Mouse (Mus musculus): ENCODE measurements around the gene Prss36. TPM values are rescaled to one million over a fixed set of nuclear protein-coding genes. Genes with fewer than 3 reads are reported as not detected.

The Prss36 gene
- total and polyA plus RNA-seq, 3 experiments: 6.1 to 8.3 (median 7.7) TPM

- peaks cover 66 to 98% of the 10 kb centered on the region in 2 experiments for H3K36me3 ChIP-seq (replicated peaks in 1 of 2; ENCODE audit: control insufficient read depth in 1 of 2, insufficient read depth in 1 of 2, low read length in 1 of 2)
- H3K4me1 ChIP-seq (ENCODE audit: control insufficient read depth in 1 of 2, insufficient read depth in 2 of 2): peaks cover 3 to 47% of the 10 kb centered on the region in 2 experiments
- no peaks in the 10 kb centered on the region for H3K27me3 ChIP-seq (replicated peaks)
- no peak overlapping the region for H3K4me3 ChIP-seq (replicated peaks in 1 of 3; ENCODE audit: low read depth in 2 of 3, low read length in 2 of 3, poor library complexity in 1 of 3)
- dilution Hi-C loops (cut with MboI; ENCODE audit: extremely low pct_ligation_motif_present, extremely low pct_unique_long_range_greater_than_20kb, low sequenced_read_pairs) (no loop called here), in situ Hi-C loops (cut with MboI; ENCODE audit: low pct_ligation_motif_present, low pct_unique_long_range_greater_than_20kb, low sequenced_read_pairs) (no loop called here)
- H3K4me2 ChIP-seq (ENCODE audit: insufficient read depth, low read depth, poor library complexity, severe bottlenecking): no peak overlapping the region
- peaks cover 4% of the 10 kb centered on the region for H3K9me3 ChIP-seq (replicated peaks; ENCODE audit: low read length)
- DNase-seq (ENCODE audit: extremely low read depth): no peak
- H3K9ac ChIP-seq (ENCODE audit: insufficient read depth, low read depth): no peak overlapping the region
- H3K27ac ChIP-seq (ENCODE audit: insufficient read depth, low read depth): no peak overlapping the region
- H3K79me2 ChIP-seq (replicated peaks; ENCODE audit: control insufficient read depth, extremely low read depth, insufficient read depth, poor library complexity, severe bottlenecking): no peaks in the 10 kb centered on the region; the same call in 1 of the 2 replicates
- TF ChIP-seq MYC (IDR thresholded peaks at IDR 0.05; ENCODE audit: low read depth, low read length) (no peak), KAT2A (IDR thresholded peaks at IDR 0.05; ENCODE audit: insufficient replicate concordance, low read length) (no peak), HCFC1 (IDR thresholded peaks at IDR 0.05; ENCODE audit: low read depth, low read length) (no peak), MAFK (IDR thresholded peaks at IDR 0.05; ENCODE audit: insufficient replicate concordance, low read length) (no peak), ZMIZ1 (IDR thresholded peaks at IDR 0.05; ENCODE audit: low read depth, low read length) (no peak), CTCF (conservative IDR thresholded peaks at IDR 0.05 in 1 of 2, IDR thresholded peaks at IDR 0.05 in 1 of 2; ENCODE audit: low read depth in 2 of 2, low read length in 2 of 2) (no peak), JUND (conservative IDR thresholded peaks at IDR 0.05; ENCODE audit: low read depth, low read length) (no peak), TBP (conservative IDR thresholded peaks at IDR 0.05; ENCODE audit: low read depth, low read length) (no peak), POLR2AphosphoS2 (IDR thresholded peaks at IDR 0.05; ENCODE audit: low read depth, low read length) (no peak), USF2 (conservative IDR thresholded peaks at IDR 0.05; ENCODE audit: low read depth, low read length) (no peak), ZNF384 (IDR thresholded peaks at IDR 0.05; ENCODE audit: low read depth, low read length) (no peak), MAZ (IDR thresholded peaks at IDR 0.05; ENCODE audit: low read depth, low read length) (no peak), RAD21 (IDR thresholded peaks at IDR 0.05; ENCODE audit: low read depth, low read length) (no peak), EP300 (IDR thresholded peaks at IDR 0.05; ENCODE audit: low read length) (no peak), MAX (IDR thresholded peaks at IDR 0.05; ENCODE audit: low read length) (no peak), SMC3 (IDR thresholded peaks at IDR 0.05; ENCODE audit: low read depth, low read length) (no peak), POLR2A (IDR thresholded peaks at IDR 0.05; ENCODE audit: low read depth, low read length) (no peak), E2F4 (IDR thresholded peaks at IDR 0.05; ENCODE audit: insufficient replicate concordance, low read depth, low read length) (no peak), PAX5 (IDR thresholded peaks at IDR 0.05; ENCODE audit: low read length) (no peak)
Observed at GRCm38 (mm10) chr7:127887191-127887590, 59.3 kb downstream of the Prss36 start.

GRCm38 (mm10) chr7:127886551-127886950, 60.0 kb downstream of the Prss36 start:
- in situ Hi-C loops (cut with MboI; ENCODE audit: low pct_ligation_motif_present, low pct_unique_long_range_greater_than_20kb, low sequenced_read_pairs) (no loop called here), dilution Hi-C loops (cut with MboI; ENCODE audit: extremely low pct_ligation_motif_present, extremely low pct_unique_long_range_greater_than_20kb, low sequenced_read_pairs) (no loop called here)
- TF ChIP-seq MAX (IDR thresholded peaks at IDR 0.05; ENCODE audit: low read length): no peak
- TF ChIP-seq UBTF (IDR thresholded peaks at IDR 0.05; ENCODE audit: low read depth, low read length): no peak
- TF ChIP-seq CHD2 (IDR thresholded peaks at IDR 0.05; ENCODE audit: low read length): no peak
- no peak for TF ChIP-seq MAZ (IDR thresholded peaks at IDR 0.05; ENCODE audit: low read depth, low read length)
- TF ChIP-seq MYC (IDR thresholded peaks at IDR 0.05; ENCODE audit: low read depth, low read length): no peak
- no peak for TF ChIP-seq ZKSCAN1 (IDR thresholded peaks at IDR 0.05; ENCODE audit: borderline replicate concordance, low read depth, low read length)
- TF ChIP-seq JUN (IDR thresholded peaks at IDR 0.05; ENCODE audit: insufficient read depth, low read depth, low read length): no peak
- no peak for TF ChIP-seq RCOR1 (conservative IDR thresholded peaks at IDR 0.05; ENCODE audit: low read depth, low read length)
- TF ChIP-seq POLR2A (IDR thresholded peaks at IDR 0.05; ENCODE audit: low read depth, low read length): no peak
- TF ChIP-seq USF1 (IDR thresholded peaks at IDR 0.05; ENCODE audit: low read depth, low read length): no peak
- TF ChIP-seq CHD1 (IDR thresholded peaks at IDR 0.05; ENCODE audit: low read depth, low read length): no peak
- TF ChIP-seq CTCF (conservative IDR thresholded peaks at IDR 0.05 in 1 of 2, IDR thresholded peaks at IDR 0.05 in 1 of 2; ENCODE audit: low read depth in 2 of 2, low read length in 2 of 2): no peak
- TF ChIP-seq EP300 (IDR thresholded peaks at IDR 0.05; ENCODE audit: low read length): no peak
- TF ChIP-seq IRF4 (IDR thresholded peaks at IDR 0.05; ENCODE audit: low read depth, low read length): no peak
- TF ChIP-seq SIN3A (IDR thresholded peaks at IDR 0.05; ENCODE audit: low read length): no peak
- Histone ChIP-seq H3K36me3 (replicated peaks in 1 of 2; ENCODE audit: control insufficient read depth in 1 of 2, insufficient read depth in 1 of 2, low read length in 1 of 2) (peaks cover 72 to 98% of the 10 kb centered on the region in 2 experiments), H3K4me3 (replicated peaks in 1 of 3; ENCODE audit: low read depth in 2 of 3, low read length in 2 of 3, poor library complexity in 1 of 3) (no peak overlapping the region), H3K9me3 (replicated peaks; ENCODE audit: low read length) (peaks cover 11% of the 10 kb centered on the region), H3K9ac (ENCODE audit: insufficient read depth, low read depth) (no peak overlapping the region), H3K27me3 (replicated peaks) (no peaks in the 10 kb centered on the region), H3K4me1 (ENCODE audit: control insufficient read depth in 1 of 2, insufficient read depth in 2 of 2) (peaks cover 3 to 47% of the 10 kb centered on the region in 2 experiments), H3K79me2 (replicated peaks; ENCODE audit: control insufficient read depth, extremely low read depth, insufficient read depth, poor library complexity, severe bottlenecking) (no peaks in the 10 kb centered on the region; the same call in 1 of the 2 replicates), H3K27ac (ENCODE audit: insufficient read depth, low read depth) (no peak overlapping the region), H3K4me2 (ENCODE audit: insufficient read depth, low read depth, poor library complexity, severe bottlenecking) (no peak overlapping the region)
- no peak for DNase-seq (ENCODE audit: extremely low read depth)
